Mouse (Mus musculus) E14TG2a.4 (cell line): Measurements from ENCODE around the gene Scn1b.

Experiments used
- H3K27me3 ChIP-seq: 2 replicates; pipeline ENCODE4 v1.6.1; 2014; ENCODE audit warnings: low read length, control low read depth; ENCODE audit not compliant: insufficient read depth
- H3K36me3 ChIP-seq: 2 replicates; pipeline ENCODE4 v1.6.1; 2014; ENCODE audit warnings: low read length, control low read depth; ENCODE audit not compliant: insufficient read depth
- H3K4me1 ChIP-seq: replicated peaks from 2 replicates; pipeline ENCODE4 v1.6.1; 2014; ENCODE audit warnings: low read depth, low read length, control low read depth
- H3K4me3 ChIP-seq: replicated peaks from 2 replicates; pipeline ENCODE4 v1.5.1; 2014; ENCODE audit warnings: mild to moderate bottlenecking, low read length
- H3K9me3 ChIP-seq: 2 replicates; pipeline ENCODE4 v1.6.1; 2014; ENCODE audit warnings: low read length, control low read depth
- CTCF ChIP-seq: conservative IDR thresholded peaks from 2 replicates; pipeline ENCODE4 v1.5.1; 2014; ENCODE audit warnings: low read length
- NANOG ChIP-seq: IDR thresholded peaks from 2 replicates; pipeline ENCODE4 v1.6.1; 2014; ENCODE audit warnings: borderline replicate concordance, low read length, mixed read lengths
- POU5F1 ChIP-seq: IDR thresholded peaks from 2 replicates; pipeline ENCODE4 v1.6.1; 2014; ENCODE audit warnings: low read length, borderline replicate concordance

Scn1b gene

DNA sequence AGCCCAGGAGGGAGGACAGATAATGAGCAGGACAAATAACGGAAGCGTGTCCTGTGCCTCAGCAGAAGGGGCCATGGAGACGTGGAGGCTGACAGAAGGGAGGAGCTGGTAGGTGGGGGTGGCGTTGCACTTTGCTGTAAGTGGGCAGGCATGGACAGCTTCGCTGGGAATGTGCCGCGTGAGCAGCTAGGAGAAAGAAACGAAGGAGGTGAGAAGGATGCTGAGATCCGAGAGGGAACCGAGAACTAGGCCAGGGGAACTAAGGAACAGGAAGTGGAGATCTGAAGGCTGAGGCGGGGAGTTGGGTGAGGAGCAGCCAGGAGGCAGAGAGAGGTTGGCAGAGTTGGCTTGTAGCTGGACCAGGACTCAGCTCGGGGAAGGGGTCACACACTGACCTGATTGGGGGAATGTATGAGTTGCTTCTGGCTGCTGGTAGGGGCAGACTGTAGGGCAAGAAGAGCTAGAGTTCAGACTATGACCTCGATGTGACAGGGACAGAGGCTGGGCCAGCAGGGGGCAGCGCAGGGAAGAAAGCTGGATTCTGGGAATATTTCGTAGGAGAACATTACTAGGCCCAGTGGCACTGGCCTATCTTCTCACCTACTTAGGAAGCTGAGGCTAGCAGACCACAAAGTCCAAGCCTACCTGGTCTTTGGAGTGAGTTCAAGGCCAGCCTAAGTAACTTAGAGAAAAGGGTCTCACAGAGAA is 21.6 kb downstream of the Scn1b start:
- TF ChIP-seq NANOG = no peak
- TF ChIP-seq CTCF = peak; percentile 48
- TF ChIP-seq POU5F1 = no peak
- Histone ChIP-seq H3K9me3 (no peaks in the 10 kb centered on the region), H3K4me1 (peaks cover 13% of the 10 kb centered on the region), H3K4me3 (no peak overlapping the region), H3K36me3 (no peaks in the 10 kb centered on the region), H3K27me3 (peaks cover 40% of the 10 kb centered on the region)

DNA sequence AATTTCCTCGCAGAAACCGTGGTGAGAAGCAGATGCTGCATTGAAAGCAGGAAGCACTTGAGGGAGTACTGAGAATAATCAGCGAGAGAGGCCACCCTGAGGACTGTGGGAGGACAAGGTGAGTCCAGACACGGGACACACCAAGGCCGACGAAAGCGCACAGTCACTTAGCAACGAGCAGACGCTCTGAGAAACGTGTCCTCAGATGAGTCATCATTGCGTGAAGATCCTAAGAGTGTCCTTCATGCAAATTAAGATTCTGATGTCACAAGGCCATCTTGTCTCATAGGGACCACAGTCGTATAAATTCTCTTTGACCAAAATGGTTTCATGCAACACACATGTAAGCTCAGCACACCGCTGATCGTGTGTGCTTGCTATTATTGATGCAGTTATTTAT is 26.0 kb downstream of the Scn1b start:
- H3K9me3 ChIP-seq = 0 out of 2 replicates have a peak, but pooled peaks cover 4% of the 10 kb centered on the region
- TF ChIP-seq POU5F1 (no peak), CTCF (no peak), NANOG (no peak)
- no peaks in the 10 kb centered on the region for H3K36me3 ChIP-seq
- no peak overlapping the region for H3K4me3 ChIP-seq
- peaks cover 32% of the 10 kb centered on the region for H3K4me1 ChIP-seq
- H3K27me3 ChIP-seq = peaks cover 40% of the 10 kb centered on the region

DNA sequence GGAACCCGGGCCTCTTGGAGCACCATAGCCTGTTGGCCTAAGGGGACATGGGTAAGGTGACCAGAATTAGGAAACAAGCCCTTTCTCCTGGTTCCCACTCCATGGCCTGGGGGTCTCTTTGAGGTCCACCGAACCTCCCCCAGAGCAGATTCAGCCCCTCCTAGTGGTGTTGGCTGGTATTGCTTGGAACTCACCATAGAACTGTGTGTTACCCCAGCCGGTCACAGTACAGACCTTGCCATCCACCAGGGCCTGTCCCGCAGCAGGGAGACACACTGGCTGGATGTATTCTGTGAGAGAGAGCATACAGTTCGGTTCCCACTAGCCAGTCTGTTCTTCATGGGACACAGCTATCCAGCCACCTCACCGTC is 27.2 kb downstream of the Scn1b start:
- Histone ChIP-seq H3K27me3 (peaks cover 34% of the 10 kb centered on the region), H3K36me3 (no peaks in the 10 kb centered on the region), H3K4me3 (no peak overlapping the region), H3K4me1 (peaks cover 32% of the 10 kb centered on the region), H3K9me3 (0 out of 2 replicates have a peak, but pooled peaks cover 4% of the 10 kb centered on the region)
- TF ChIP-seq NANOG = no peak
- no peak for TF ChIP-seq POU5F1
- peak; percentile 53 for TF ChIP-seq CTCF

DNA sequence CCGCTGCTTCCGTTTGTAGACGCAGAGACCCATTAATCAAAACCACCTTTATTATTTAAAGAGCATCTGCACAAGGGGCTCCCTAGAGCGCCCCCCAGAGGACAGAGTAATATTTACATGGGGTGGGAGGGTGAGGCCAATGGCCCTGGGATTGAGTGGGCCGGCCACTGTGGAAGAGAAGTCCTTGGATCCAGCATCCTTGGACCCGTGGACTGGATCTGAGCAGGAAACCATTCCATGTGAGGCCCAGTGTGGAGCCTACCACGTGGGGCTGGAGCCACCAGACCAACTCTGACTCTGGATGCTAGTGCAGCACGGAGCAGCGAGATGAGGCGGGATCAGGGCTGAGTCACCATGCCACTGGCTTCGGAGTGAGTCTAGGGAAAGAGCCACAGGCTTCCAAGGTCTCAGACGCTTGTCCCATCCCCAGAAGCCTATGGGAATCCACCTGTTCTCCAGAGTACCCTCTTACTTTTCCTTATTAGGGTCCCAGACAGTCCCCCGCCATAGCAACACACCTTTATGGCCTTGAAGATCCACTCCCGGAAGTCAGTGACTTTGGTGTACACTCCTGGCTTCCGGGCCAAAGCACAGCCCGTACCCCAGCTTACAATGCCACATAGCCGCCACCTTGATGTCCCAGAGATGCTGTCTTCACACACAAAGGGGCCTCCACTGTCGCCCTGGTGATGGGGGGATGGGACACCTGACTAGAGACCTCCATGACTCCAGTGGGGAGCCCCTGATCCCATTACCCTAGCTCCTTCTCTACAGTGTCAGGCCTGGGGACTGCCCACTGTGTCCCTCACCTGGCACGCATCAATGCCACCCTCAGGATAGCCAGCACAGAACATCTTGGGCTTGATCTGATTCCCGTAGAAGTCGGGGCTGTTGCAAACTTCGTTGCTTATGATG is 27.8 kb downstream of the Scn1b start:
- H3K36me3 ChIP-seq = no peaks in the 10 kb centered on the region
- H3K9me3 ChIP-seq = 0 out of 2 replicates have a peak, but pooled peaks cover 4% of the 10 kb centered on the region
- peaks cover 28% of the 10 kb centered on the region for H3K27me3 ChIP-seq
- H3K4me1 ChIP-seq = peaks cover 32% of the 10 kb centered on the region
- 0 out of 2 replicates have a peak overlapping the region, but pooled peaks have one; percentile 17 for H3K4me3 ChIP-seq
- TF ChIP-seq POU5F1 (no peak), NANOG (no peak), CTCF (peak; percentile 63)

DNA sequence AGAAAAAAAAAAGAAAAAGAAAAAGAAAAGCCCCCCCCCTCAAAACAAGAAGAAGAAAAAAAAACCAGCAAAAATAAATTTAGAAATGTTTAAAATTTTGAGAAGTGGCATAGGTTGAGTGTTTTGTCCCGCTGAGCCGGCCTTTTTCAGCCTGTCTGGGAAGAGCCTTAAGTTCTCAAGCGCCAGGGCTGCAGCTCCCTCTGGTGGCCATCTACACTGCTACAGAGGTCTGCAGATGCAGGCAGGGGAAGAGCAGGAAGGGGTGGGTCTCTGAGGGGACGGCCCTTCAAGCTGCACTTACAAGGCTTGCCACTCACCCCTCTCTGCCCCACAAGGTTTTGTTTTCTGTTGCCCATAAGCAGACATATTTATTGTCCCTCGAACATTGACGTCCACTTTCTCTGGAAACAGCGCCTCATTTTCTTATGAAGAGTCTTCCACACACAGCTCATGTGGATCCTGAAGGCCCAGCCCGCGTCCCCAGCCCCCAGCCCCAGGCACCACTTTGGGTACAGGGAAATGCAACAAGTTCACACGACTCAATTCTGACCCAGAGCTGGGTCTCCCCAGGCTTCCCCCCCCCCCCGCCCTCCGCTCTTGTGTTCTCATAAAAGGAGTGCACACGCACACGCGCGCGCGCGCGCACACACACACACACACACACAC is 29.1 kb downstream of the Scn1b start:
- TF ChIP-seq NANOG = no peak
- TF ChIP-seq POU5F1 = no peak
- TF ChIP-seq CTCF = peak; percentile 73
- peaks cover 22% of the 10 kb centered on the region for H3K4me1 ChIP-seq

DNA sequence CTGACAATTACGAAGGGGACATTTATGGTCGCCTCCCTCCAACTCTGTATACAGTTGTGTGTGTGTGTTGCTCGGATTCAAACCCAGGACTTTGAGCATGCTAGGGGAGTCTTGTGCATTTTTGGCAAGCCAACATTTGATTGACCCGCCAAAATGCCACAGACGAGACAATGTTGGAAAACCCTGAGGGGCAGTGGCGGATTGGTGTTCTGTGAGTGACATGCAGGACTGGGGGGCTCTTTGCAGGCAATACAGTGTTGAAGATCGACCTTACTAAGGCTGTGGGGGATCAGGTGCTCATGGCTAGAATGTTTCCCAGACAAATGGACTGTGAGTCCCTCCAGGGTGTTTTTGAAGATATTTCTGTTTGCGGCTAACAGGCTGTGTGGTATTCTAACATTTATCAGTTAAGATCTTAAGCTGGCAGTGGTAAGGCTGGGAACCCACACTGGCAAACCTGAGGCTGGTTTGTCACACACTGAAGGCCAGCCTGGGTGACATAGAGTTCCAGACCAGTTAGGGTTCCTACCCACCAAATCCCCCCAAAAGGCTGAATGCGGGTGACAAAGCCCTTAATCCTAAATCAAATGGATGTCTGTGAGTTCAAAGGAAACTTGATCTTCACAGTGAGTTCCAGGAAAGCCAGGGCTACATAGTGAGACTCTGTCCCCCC is 29.8 kb downstream of the Scn1b start:
- H3K36me3 ChIP-seq = no peaks in the 10 kb centered on the region
- peaks cover 15% of the 10 kb centered on the region for H3K27me3 ChIP-seq
- TF ChIP-seq POU5F1 = no peak
- H3K4me1 ChIP-seq = peaks cover 19% of the 10 kb centered on the region
- H3K4me3 ChIP-seq = no peak overlapping the region
- 0 out of 2 replicates have a peak, but pooled peaks cover 4% of the 10 kb centered on the region for H3K9me3 ChIP-seq

More for the DNA sequence above, 29.1 kb downstream of the Scn1b start:
- Histone ChIP-seq H3K4me3 (peak overlapping the region; percentile 52), H3K36me3 (no peaks in the 10 kb centered on the region), H3K27me3 (peaks cover 20% of the 10 kb centered on the region), H3K9me3 (0 out of 2 replicates have a peak, but pooled peaks cover 4% of the 10 kb centered on the region)

DNA sequence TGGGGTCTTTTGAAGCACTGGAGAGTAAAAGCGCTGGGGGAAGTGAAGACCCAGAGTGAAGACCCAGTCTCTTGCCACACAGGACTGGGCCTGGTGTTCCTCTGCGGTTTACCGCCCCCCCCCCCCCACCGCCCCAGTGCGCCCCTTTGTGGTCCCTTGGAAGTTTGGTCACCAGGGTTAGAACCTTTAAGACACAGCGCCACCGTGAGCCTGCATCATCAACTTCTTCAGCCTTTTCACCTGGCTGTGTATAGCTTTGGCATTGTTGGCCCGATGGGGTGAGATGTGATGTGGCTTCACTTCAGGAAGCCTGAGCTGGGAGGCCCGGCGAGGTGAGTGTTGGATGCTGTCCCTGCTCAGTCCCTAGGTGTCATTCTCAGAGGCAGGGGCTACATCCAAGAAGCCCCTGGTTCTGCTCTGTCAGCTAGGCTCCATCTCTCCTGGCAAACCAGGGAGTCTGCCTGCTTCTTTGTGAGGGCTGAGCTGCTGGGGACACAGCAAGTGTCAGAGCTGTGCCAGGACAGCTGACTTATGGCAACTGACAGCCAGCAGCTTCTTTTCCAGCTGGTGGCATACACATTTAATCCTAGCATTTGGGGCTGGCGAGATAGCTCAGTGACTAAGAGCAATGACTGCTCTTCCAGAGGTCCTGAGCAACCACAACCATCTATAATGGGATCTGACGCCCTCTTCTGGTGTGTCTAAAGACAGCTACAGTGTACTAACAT is 31.9 kb downstream of the Scn1b start:
- H3K4me1 ChIP-seq = peaks cover 19% of the 10 kb centered on the region
- H3K27me3 ChIP-seq = peaks cover 10% of the 10 kb centered on the region; the same call in 1 of the 2 replicates
- H3K9me3 ChIP-seq = 0 out of 2 replicates have a peak, but pooled peaks cover 4% of the 10 kb centered on the region
- no peak overlapping the region for H3K4me3 ChIP-seq
- H3K36me3 ChIP-seq = no peaks in the 10 kb centered on the region
- no peak for TF ChIP-seq CTCF
- no peak for TF ChIP-seq POU5F1
- TF ChIP-seq NANOG = no peak

DNA sequence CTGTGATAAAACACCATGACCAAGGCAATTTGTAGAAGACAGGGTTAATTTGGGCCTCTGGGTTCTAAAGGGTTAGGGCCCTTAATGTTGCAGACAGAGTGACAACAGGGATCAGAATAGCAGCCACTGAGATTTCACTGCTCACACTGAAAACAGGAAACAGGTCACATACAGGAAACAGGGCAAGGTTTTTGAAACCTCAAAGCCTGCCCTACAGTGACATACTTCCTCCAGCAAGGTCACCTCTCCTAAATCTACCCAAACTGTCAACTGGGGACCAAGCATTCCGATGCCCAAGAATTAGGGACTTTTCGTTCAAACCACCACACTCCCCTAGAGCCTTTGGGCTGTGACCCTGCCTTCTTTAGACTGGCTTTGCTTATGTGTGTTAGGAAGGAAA is 37.1 kb downstream of the Scn1b start:
- Histone ChIP-seq H3K4me3 (no peak overlapping the region), H3K36me3 (no peaks in the 10 kb centered on the region), H3K27me3 (peaks cover 6% of the 10 kb centered on the region; the same call in 1 of the 2 replicates), H3K9me3 (no peaks in the 10 kb centered on the region), H3K4me1 (peaks cover 26% of the 10 kb centered on the region)
- TF ChIP-seq NANOG (no peak), POU5F1 (no peak), CTCF (no peak)
